Mouse (Mus musculus) thymus, adult 2 months (tissue): Measurements from ENCODE around the gene Tap1. TPM values are rescaled to one million over a fixed set of nuclear protein-coding genes. Genes with fewer than 3 reads are reported as not detected.

Source experiments
- DNase-seq: peaks from one replicate; pipeline ENCODE4 v3.0.0; 2021
- H3K27ac ChIP-seq: fragments of 200-500 bp; 2 replicates; pipeline ENCODE4 v1.5.1; 2012; ENCODE audit warnings: low read length, control low read depth; ENCODE audit not compliant: control insufficient read depth, insufficient read depth
- H3K27me3 ChIP-seq: fragments of 200-500 bp; 2 replicates; pipeline ENCODE4 v1.6.1; 2012; ENCODE audit warnings: mild to moderate bottlenecking, low read length, moderate library complexity, mixed read lengths; ENCODE audit not compliant: control insufficient read depth, insufficient read depth
- H3K36me3 ChIP-seq: fragments of 200-500 bp; 2 replicates; pipeline ENCODE4 v1.6.1; 2012; ENCODE audit warnings: mild to moderate bottlenecking, low read length, moderate library complexity; ENCODE audit not compliant: control insufficient read depth, insufficient read depth
- H3K4me1 ChIP-seq: fragments of 200-500 bp; replicated peaks from 2 replicates; pipeline ENCODE4 v1.6.1; 2012; ENCODE audit warnings: low read length; ENCODE audit not compliant: control insufficient read depth, insufficient read depth
- H3K4me3 ChIP-seq: fragments of 200-500 bp; 2 replicates; pipeline ENCODE4 v1.5.1; 2012; ENCODE audit warnings: mild to moderate bottlenecking, low read length, control low read depth, moderate library complexity; ENCODE audit not compliant: control insufficient read depth, insufficient read depth
- CTCF ChIP-seq: fragments of 200-500 bp; IDR thresholded peaks from 2 replicates; pipeline ENCODE4 v1.5.1; 2012; ENCODE audit warnings: mild to moderate bottlenecking, control low read depth, low read length, moderate library complexity, borderline replicate concordance; ENCODE audit not compliant: control insufficient read depth, poor library complexity, insufficient read depth; ENCODE audit errors: extremely low read depth
- POLR2A ChIP-seq: fragments of 200-500 bp; IDR thresholded peaks from 2 replicates; pipeline ENCODE4 v1.6.1; 2012; ENCODE audit warnings: mild to moderate bottlenecking, low read length, control low read depth, moderate library complexity; ENCODE audit not compliant: control insufficient read depth, poor library complexity, insufficient read depth; ENCODE audit errors: extremely low read depth
- WGBS: fragments of 180-500 bp; shearing (Covaris S2); methylation state at CpG from one replicate; pipeline ENCODE4 v1.1.7; 2018; 5-methylcytosine and 5-hydroxymethylcytosine counted together
- polyA plus RNA-seq: library from polyadenylated mRNA; depleted of rRNA; stranded (reverse); fragments of >200 nt; gene quantifications from 2 replicates; pipeline ENCODE4 v1.2.3, GENCODE M21; 2012

Gene Tap1
- polyA plus RNA-seq, 1 experiment = 197 TPM

GRCm38 (mm10) chr17:34200772-34201505 is 13.6 kb downstream of the Tap1 start:
- 40% methylated on average over 16 of the region's 16 CpGs for WGBS
- no peaks in the 10 kb centered on the region for H3K27me3 ChIP-seq
- peak overlapping the region; percentile 87 for H3K27ac ChIP-seq
- H3K4me3 ChIP-seq = peak overlapping the region; percentile 18
- 0 out of 2 replicates have a peak, but pooled peaks cover 3% of the 10 kb centered on the region for H3K36me3 ChIP-seq
- H3K4me1 ChIP-seq = peaks cover 42% of the 10 kb centered on the region
- TF ChIP-seq POLR2A (no peak), CTCF (no peak)
- DNase-seq = no peak

- DNase-seq = no peak
- Histone ChIP-seq H3K36me3 (0 out of 2 replicates have a peak, but pooled peaks cover 3% of the 10 kb centered on the region), H3K27ac (peak overlapping the region; percentile 87), H3K27me3 (no peaks in the 10 kb centered on the region), H3K4me1 (peaks cover 41% of the 10 kb centered on the region), H3K4me3 (no peak overlapping the region)
- WGBS = 36% methylated on average over 7 of the region's 7 CpGs
- TF ChIP-seq POLR2A (no peak), CTCF (no peak)
These were observed 14.2 kb downstream of the Tap1 start for GRCm38 (mm10) chr17:34201506-34202055.

GRCm38 (mm10) chr17:34202760-34203442 is 15.5 kb downstream of the Tap1 start:
- H3K4me3 ChIP-seq = no peak overlapping the region
- no peak for DNase-seq
- peaks cover 47% of the 10 kb centered on the region for H3K4me1 ChIP-seq
- WGBS = 93% methylated on average over 4 of the region's 4 CpGs
- no peak overlapping the region for H3K27ac ChIP-seq
- 0 out of 2 replicates have a peak, but pooled peaks cover 3% of the 10 kb centered on the region for H3K36me3 ChIP-seq
- no peaks in the 10 kb centered on the region for H3K27me3 ChIP-seq
- TF ChIP-seq CTCF (no peak), POLR2A (no peak)

- WGBS = 51% methylated on average over 5 of the region's 5 CpGs
- TF ChIP-seq POLR2A = no peak
- TF ChIP-seq CTCF = no peak
- Histone ChIP-seq H3K4me1 (peaks cover 52% of the 10 kb centered on the region), H3K36me3 (0 out of 2 replicates have a peak, but pooled peaks cover 3% of the 10 kb centered on the region), H3K4me3 (peak within 1 kb of the TSS; percentile 98), H3K27me3 (no peaks in the 10 kb centered on the region), H3K27ac (peak within 1 kb of the TSS; percentile 93)
- DNase-seq = no peak
These were observed 16.1 kb downstream of the Tap1 start, which contains the start of gene Tap2 for GRCm38 (mm10) chr17:34203444-34203843. Gene Tap2 (plus strand): TSS chr17:34203527.

GRCm38 (mm10) chr17:34204303-34205010 is 17.1 kb downstream of the Tap1 start:
- Histone ChIP-seq H3K36me3 (peaks cover 9% of the 10 kb centered on the region; the same call in 1 of the 2 replicates), H3K27ac (peak overlapping the region; percentile 93), H3K4me1 (peaks cover 59% of the 10 kb centered on the region), H3K4me3 (peak overlapping the region; percentile 98), H3K27me3 (no peaks in the 10 kb centered on the region)
- peak; percentile 94 for DNase-seq
- under 1% methylated on average over 44 of the region's 44 CpGs for WGBS
- peak; percentile 93 for TF ChIP-seq CTCF
- TF ChIP-seq POLR2A = peak; percentile 62; the same call in 1 of the 2 replicates

GRCm38 (mm10) chr17:34205021-34205745 is 17.8 kb downstream of the Tap1 start:
- peak; percentile 66 for DNase-seq
- 2% methylated on average over 18 of the region's 18 CpGs for WGBS
- Histone ChIP-seq H3K4me1 (peaks cover 59% of the 10 kb centered on the region), H3K27me3 (no peaks in the 10 kb centered on the region), H3K36me3 (peaks cover 13% of the 10 kb centered on the region; the same call in 1 of the 2 replicates), H3K4me3 (peak overlapping the region; percentile 98), H3K27ac (peak overlapping the region; percentile 93)
- TF ChIP-seq POLR2A (no peak), CTCF (no peak)
